Mouse (Mus musculus) 416B (cell line): ENCODE measurements at regions not wholly inside any gene's neighbourhood (a gene's known extent, or its start where the extent isn't known, plus 50 kb on each side); places are given as distances from the start of the nearest gene placed in this dataset.
A peak's percentile ranks its signal among the peaks of the same experiment; 100 is the strongest.

Experiments
- DNase-seq: peaks from one replicate; pipeline ENCODE4 v3.0.0; 2011; ENCODE audit warnings: low read depth

- DNase-seq = peak; percentile 12
These were observed 98.3 kb downstream of the Foxb1 start for GRCm38 (mm10) chr9:69662394-69662793.

- DNase-seq = no peak
These were observed 102.5 kb downstream of the Foxb1 start for GRCm38 (mm10) chr9:69658276-69658675.

- no peak for DNase-seq
These were observed 104.7 kb downstream of the Foxb1 start for GRCm38 (mm10) chr9:69656053-69656452.

- DNase-seq = no peak
These were observed 108.6 kb downstream of the Foxb1 start for GRCm38 (mm10) chr9:69652106-69652505.

- DNase-seq = no peak
These were observed 109.1 kb downstream of the Foxb1 start for GRCm38 (mm10) chr9:69651608-69652007.

GRCm38 (mm10) chr9:69642591-69642990 is 118.1 kb downstream of the Foxb1 start:
- DNase-seq = no peak

GRCm38 (mm10) chr9:69623312-69623711 is 137.4 kb downstream of the Foxb1 start:
- peak; percentile 73 for DNase-seq

- DNase-seq = no peak
These were observed 139.7 kb downstream of the Foxb1 start for GRCm38 (mm10) chr9:69621006-69621405.

- DNase-seq = no peak
These were observed 143.4 kb downstream of the Foxb1 start for GRCm38 (mm10) chr9:69617328-69617727.

- DNase-seq = peak; percentile 29
These were observed 144.1 kb downstream of the Anxa2 start for GRCm38 (mm10) chr9:69597472-69597871.

- DNase-seq = no peak
These were observed 139.1 kb downstream of the Anxa2 start for GRCm38 (mm10) chr9:69592329-69593062.

- DNase-seq = no peak
These were observed 135.4 kb downstream of the Anxa2 start for GRCm38 (mm10) chr9:69588846-69589245.

- no peak for DNase-seq
These were observed 133.7 kb downstream of the Anxa2 start for GRCm38 (mm10) chr9:69587096-69587495.

- peak; percentile 35 for DNase-seq
These were observed 127.8 kb downstream of the Anxa2 start for GRCm38 (mm10) chr9:69581236-69581635.

- no peak for DNase-seq
These were observed 124.4 kb downstream of the Anxa2 start for GRCm38 (mm10) chr9:69577661-69578405.

GRCm38 (mm10) chr9:69575386-69575785 is 122.0 kb downstream of the Anxa2 start:
- DNase-seq = no peak

- DNase-seq = no peak
These were observed 115.3 kb downstream of the Anxa2 start for GRCm38 (mm10) chr9:69568631-69569230.

GRCm38 (mm10) chr9:69568222-69568621 is 114.8 kb downstream of the Anxa2 start:
- no peak for DNase-seq

GRCm38 (mm10) chr9:69566996-69567395 is 113.6 kb downstream of the Anxa2 start:
- no peak for DNase-seq

GRCm38 (mm10) chr9:69543241-69543640 is 89.8 kb downstream of the Anxa2 start:
- no peak for DNase-seq
